Comparison of ENCODE assay signal across 11 mouse cellular contexts in genomic region chr12:91878912-91879250, GRCm38 (mm10). TPM values are rescaled to one million over a fixed set of nuclear protein-coding genes. Genes with fewer than 3 reads are reported as not detected.
A peak's percentile ranks its signal among the peaks of the same experiment; 100 is the strongest.
DNase-seq lines count a peak whose midpoint lies in the region; ATAC-seq and TF ChIP-seq lines count a peak whose summit lies in the region.
"Had no signal": no experiment of that assay in that cellular context is flagged by ENCODE, and none has a peak within 500 bp of the region (broad histone marks: within the 10 kb centered on the region; RNA-seq: fewer than 3 reads in every experiment).

No protein-coding gene starts in this region.

- H3K9ac ChIP-seq in lung, postnatal 0 days (replicated peaks; ENCODE audit: low read depth) = no peak overlapping the region
- no peak overlapping the region for H3K9ac ChIP-seq in liver, embryonic 11.5 days (ENCODE audit: low read depth, low read length)

- H3K9me3 ChIP-seq in lung, postnatal 0 days (ENCODE audit: low read length) = no peaks in the 10 kb centered on the region
- H3K9me3 ChIP-seq in liver, embryonic 11.5 days (ENCODE audit: control insufficient read depth, low read length) = no peaks in the 10 kb centered on the region
- H3K9me3 ChIP-seq: megakaryocyte, embryonic 14.5 days had no signal

- H3K36me3 ChIP-seq in lung, postnatal 0 days (ENCODE audit: insufficient read depth, low read length) = no peaks in the 10 kb centered on the region
- H3K36me3 ChIP-seq in liver, embryonic 11.5 days (ENCODE audit: control insufficient read depth, insufficient read depth, low read length) = no peaks in the 10 kb centered on the region

- H3K4me2 ChIP-seq in lung, postnatal 0 days (replicated peaks; ENCODE audit: low read depth, low read length) = no peak overlapping the region
- H3K4me2 ChIP-seq in liver, embryonic 11.5 days = no peak overlapping the region

- 65% methylated on average over 8 of the region's 8 CpGs for WGBS in lung, postnatal 0 days
- WGBS in liver, embryonic 11.5 days = 77% methylated on average over 8 of the region's 8 CpGs

- peak; percentile 51 for DNase-seq in lung, postnatal 0 days (ENCODE audit: low spot score)
- no peak for DNase-seq in lung, postnatal 25 days (ENCODE audit: low spot score)
- DNase-seq in fibroblast of lung, adult 2 months (ENCODE audit: low read depth) = peak; percentile 22
- DNase-seq in left cerebral cortex, adult 9 months (ENCODE audit: low spot score in 2 of 2) = peak; percentile 60 to 76
- DNase-seq in right cerebral cortex, postnatal 14 days = peak; percentile 30
- no peak for DNase-seq in ovary, postnatal 10 days (ENCODE audit: low spot score)
- DNase-seq in liver, embryonic 11.5 days (ENCODE audit: low spot score) = no peak

- no peak overlapping the region for H3K4me3 ChIP-seq in lung, postnatal 0 days (ENCODE audit: low read depth, low read length)
- no peak overlapping the region for H3K4me3 ChIP-seq in liver, embryonic 11.5 days (ENCODE audit: low read depth, low read length)
- H3K4me3 ChIP-seq: erythroblast, embryonic 14.5 days; megakaryocyte, embryonic 14.5 days had no signal

- no peaks in the 10 kb centered on the region for H3K4me1 ChIP-seq in lung, postnatal 0 days (ENCODE audit: insufficient read depth, low read depth, low read length)
- H3K4me1 ChIP-seq in liver, embryonic 11.5 days (replicated peaks; ENCODE audit: control insufficient read depth, insufficient read depth, low read length) = no peaks in the 10 kb centered on the region; the same call in 1 of the 2 replicates
- H3K4me1 ChIP-seq: megakaryocyte, embryonic 14.5 days had no signal

- ATAC-seq in lung, postnatal 0 days = peak; percentile 72
- ATAC-seq in cerebellum, adult (ENCODE audit: insufficient number of reproducible peaks, low FRiP score, low TSS enrichment) = no peak
- no peak for ATAC-seq in liver, embryonic 11.5 days (replicated peaks; ENCODE audit: low FRiP score)
- ATAC-seq: Patski had no signal

- TF ChIP-seq CTCF in lung, postnatal 0 days (IDR thresholded peaks at IDR 0.05) = no peak

- no peak overlapping the region for H3K27ac ChIP-seq in lung, postnatal 0 days (ENCODE audit: low read length)
- H3K27ac ChIP-seq in liver, embryonic 11.5 days (ENCODE audit: low read depth, low read length) = no peak overlapping the region

- TF ChIP-seq EP300 in lung, postnatal 0 days (IDR thresholded peaks at IDR 0.05) = peak; percentile 84

- no peaks in the 10 kb centered on the region for H3K27me3 ChIP-seq in lung, postnatal 0 days (replicated peaks; ENCODE audit: insufficient read depth, low read length)
- H3K27me3 ChIP-seq in liver, embryonic 11.5 days (replicated peaks; ENCODE audit: control insufficient read depth, insufficient read depth, low read length) = no peaks in the 10 kb centered on the region
- H3K27me3 ChIP-seq: Patski had no signal

RNA-seq across cellular contexts. Expression of gene Sel1l, which starts 29.9 kb away (rescaled TPM):
- 102 and 109 TPM in 2 replicates for polyA plus RNA-seq in lung, postnatal 0 days (2015; fragmentation: Nextera tagmentation; extraction: Ambion mirVana)
- polyA plus RNA-seq in liver, embryonic 11.5 days (2014; fragmentation: Nextera tagmentation; extraction: Ambion mirVana) = 67.1 and 71.5 TPM in 2 replicates

Comparison
In these comparisons a context has a peak if more than half of its experiments do, and no peak if none do; other contexts are left out.
1. DNase-seq: peak in lung, postnatal 0 days (single experiment), fibroblast of lung, adult 2 months (single experiment), left cerebral cortex, adult 9 months (2 of 2) and right cerebral cortex, postnatal 14 days (single experiment); none in lung, postnatal 25 days (single experiment), ovary, postnatal 10 days (single experiment) and liver, embryonic 11.5 days (single experiment).